Mouse (Mus musculus): ENCODE measurements at regions not wholly inside any gene's neighbourhood (a gene's known extent, or its start where the extent isn't known, plus 50 kb on each side); places are given as distances from the start of the nearest gene placed in this dataset.
A peak's percentile ranks its signal among the peaks of the same experiment; 100 is the strongest.

- H3K4me3 ChIP-seq (replicated peaks) = no peak overlapping the region
- H3K4me2 ChIP-seq = no peak overlapping the region
- no peaks in the 10 kb centered on the region for H3K27me3 ChIP-seq (replicated peaks)
- H3K36me3 ChIP-seq = no peaks in the 10 kb centered on the region
- H3K27ac ChIP-seq = peak overlapping the region; percentile 51; the same call in 1 of the 2 replicates
- 63% methylated on average over 9 of the region's 9 CpGs for WGBS
- no peak for ATAC-seq (ENCODE audit: insufficient read depth, low FRiP score, low read depth)
- peaks cover 35% of the 10 kb centered on the region for H3K4me1 ChIP-seq
- H3K9me3 ChIP-seq = no peaks in the 10 kb centered on the region
- H3K9ac ChIP-seq = no peak overlapping the region
Measured at GRCm38 (mm10) chr6:31077216-31077615, 118.3 kb upstream of the Klf14 start.

DNA sequence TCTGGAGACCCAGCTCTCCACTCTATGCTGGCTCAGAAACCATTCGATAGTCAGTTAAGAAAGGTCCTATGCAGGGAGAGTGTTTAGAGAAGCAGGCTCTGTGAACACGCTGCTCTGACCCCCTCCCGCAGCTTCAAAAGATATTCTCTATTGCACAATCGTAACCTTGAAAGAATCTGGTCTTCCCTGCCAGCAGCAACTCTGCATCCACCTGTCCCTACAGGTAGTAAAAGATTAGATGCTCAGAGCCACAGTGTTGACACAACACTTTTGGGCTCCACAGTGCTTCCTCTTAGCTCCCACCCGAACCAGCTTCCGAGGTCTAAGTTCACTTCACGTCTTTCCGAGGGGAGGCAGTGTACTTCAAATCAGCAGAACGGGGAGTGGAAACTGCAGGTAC lies 118.9 kb upstream of the Klf14 start:
- peak overlapping the region; percentile 51; the same call in 1 of the 2 replicates for H3K27ac ChIP-seq
- no peak overlapping the region for H3K9ac ChIP-seq
- H3K9me3 ChIP-seq = no peaks in the 10 kb centered on the region
- no peak overlapping the region; the same call in 1 of the 2 replicates for H3K4me2 ChIP-seq
- no peak for ATAC-seq (ENCODE audit: insufficient read depth, low FRiP score, low read depth)
- H3K36me3 ChIP-seq = no peaks in the 10 kb centered on the region
- 45% methylated on average over 9 of the region's 9 CpGs for WGBS
- no peaks in the 10 kb centered on the region for H3K27me3 ChIP-seq (replicated peaks)
- no peak overlapping the region for H3K4me3 ChIP-seq (replicated peaks)
- peaks cover 35% of the 10 kb centered on the region for H3K4me1 ChIP-seq

DNA sequence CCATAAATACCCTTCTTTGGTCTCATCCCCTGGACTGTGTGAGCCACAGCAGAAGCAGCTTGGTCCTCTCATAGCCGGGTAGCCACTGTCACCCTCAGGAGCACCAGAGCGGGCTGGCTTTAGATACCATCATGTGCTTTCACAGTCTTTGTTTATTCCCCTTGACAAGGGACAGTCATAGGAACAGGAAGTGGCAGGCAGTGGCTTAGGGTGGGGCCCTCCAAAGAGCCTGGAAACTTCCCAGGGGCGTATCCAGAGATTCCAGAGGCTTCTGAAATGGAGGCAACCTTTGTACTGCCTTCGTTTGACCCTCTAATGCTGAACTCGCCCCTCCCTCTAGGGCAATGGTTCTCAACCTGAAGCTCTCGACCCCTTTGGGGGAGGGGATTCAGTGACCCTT lies 119.5 kb upstream of the Klf14 start:
- Histone ChIP-seq H3K27ac (peak overlapping the region; percentile 27; the same call in 1 of the 2 replicates), H3K27me3 (replicated peaks) (no peaks in the 10 kb centered on the region), H3K4me3 (replicated peaks) (no peak overlapping the region), H3K4me1 (peaks cover 35% of the 10 kb centered on the region), H3K9me3 (no peaks in the 10 kb centered on the region), H3K36me3 (no peaks in the 10 kb centered on the region), H3K9ac (no peak overlapping the region), H3K4me2 (no peak overlapping the region; the same call in 1 of the 2 replicates)
- no peak for ATAC-seq (ENCODE audit: insufficient read depth, low FRiP score, low read depth)
- whole genome bisulfite sequencing = 52% methylated on average over 6 of the region's 6 CpGs

DNA sequence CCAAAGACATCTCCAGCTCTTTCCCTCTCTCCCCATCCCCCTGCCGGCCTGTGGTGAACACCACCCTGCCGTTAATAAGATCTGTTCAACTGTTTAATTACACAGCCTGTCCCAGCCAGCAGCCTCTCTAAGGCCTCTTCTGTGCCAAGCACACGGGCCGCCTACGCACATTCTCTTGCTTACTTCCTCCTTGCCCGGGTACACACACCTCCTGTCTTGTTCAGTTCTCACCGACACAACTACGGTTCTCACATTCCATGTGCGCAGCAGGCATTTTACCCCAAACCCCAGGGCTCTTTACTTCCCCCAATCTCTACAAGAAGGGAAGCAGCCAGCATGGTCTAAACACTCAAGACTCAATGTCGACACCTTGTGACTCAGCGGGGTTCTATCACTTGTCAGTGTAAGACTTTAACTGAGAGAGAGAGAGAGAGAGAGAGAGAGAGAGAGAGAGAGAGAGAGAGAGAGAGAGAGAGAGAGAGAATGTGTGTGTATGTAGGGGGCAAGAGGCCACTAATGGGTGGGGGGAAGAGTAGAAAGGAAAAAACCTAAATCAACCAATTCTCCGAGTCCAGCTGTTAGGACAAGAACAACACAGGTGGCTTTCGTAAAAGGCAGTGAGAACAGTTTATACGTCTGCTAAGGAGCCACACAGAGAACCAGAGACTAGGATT lies 120.8 kb upstream of the Klf14 start:
- Histone ChIP-seq H3K27ac (0 out of 2 replicates have a peak overlapping the region, but pooled peaks have one; percentile 1), H3K9me3 (no peaks in the 10 kb centered on the region), H3K9ac (no peak overlapping the region), H3K4me2 (no peak overlapping the region), H3K4me1 (peaks cover 34% of the 10 kb centered on the region), H3K36me3 (no peaks in the 10 kb centered on the region), H3K27me3 (replicated peaks) (no peaks in the 10 kb centered on the region), H3K4me3 (replicated peaks) (no peak overlapping the region)
- 54% methylated on average over 14 of the region's 14 CpGs for WGBS
- ATAC-seq (ENCODE audit: insufficient read depth, low FRiP score, low read depth) = no peak

- WGBS = 64% methylated on average over 4 of the region's 4 CpGs
- Histone ChIP-seq H3K4me2 (no peak overlapping the region), H3K9ac (no peak overlapping the region), H3K27me3 (replicated peaks) (no peaks in the 10 kb centered on the region), H3K27ac (0 out of 2 replicates have a peak overlapping the region, but pooled peaks have one; percentile 1), H3K4me1 (peaks cover 28% of the 10 kb centered on the region), H3K4me3 (replicated peaks) (no peak overlapping the region), H3K9me3 (no peaks in the 10 kb centered on the region), H3K36me3 (no peaks in the 10 kb centered on the region)
- ATAC-seq (ENCODE audit: insufficient read depth, low FRiP score, low read depth) = no peak
Measured at GRCm38 (mm10) chr6:31080279-31080678, 121.4 kb upstream of the Klf14 start.

DNA sequence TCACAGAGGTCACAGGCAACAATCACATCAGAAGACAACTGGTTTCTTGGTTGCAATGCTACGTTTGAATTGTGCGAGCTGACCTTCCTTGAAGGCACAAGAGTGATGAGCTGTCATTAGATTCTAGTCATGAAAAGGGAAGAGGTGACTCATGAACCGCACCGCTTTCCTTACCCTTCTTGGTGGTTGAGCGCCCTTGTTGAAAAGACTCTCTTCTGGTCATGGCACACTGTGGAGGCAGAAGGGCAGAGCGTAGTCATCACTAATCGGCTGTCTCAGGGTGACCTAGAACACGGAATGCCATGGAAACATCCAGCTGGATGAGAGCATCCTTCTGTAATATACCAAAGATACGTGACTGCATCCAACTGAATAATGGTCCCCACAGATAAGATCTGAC lies 121.8 kb upstream of the Klf14 start:
- 91% methylated on average over 9 of the region's 9 CpGs for WGBS
- Histone ChIP-seq H3K4me3 (replicated peaks) (no peak overlapping the region), H3K9ac (no peak overlapping the region), H3K9me3 (no peaks in the 10 kb centered on the region), H3K27me3 (replicated peaks) (no peaks in the 10 kb centered on the region), H3K27ac (no peak overlapping the region), H3K4me1 (peaks cover 24% of the 10 kb centered on the region), H3K36me3 (no peaks in the 10 kb centered on the region), H3K4me2 (no peak overlapping the region)
- no peak for ATAC-seq (ENCODE audit: insufficient read depth, low FRiP score, low read depth)

DNA sequence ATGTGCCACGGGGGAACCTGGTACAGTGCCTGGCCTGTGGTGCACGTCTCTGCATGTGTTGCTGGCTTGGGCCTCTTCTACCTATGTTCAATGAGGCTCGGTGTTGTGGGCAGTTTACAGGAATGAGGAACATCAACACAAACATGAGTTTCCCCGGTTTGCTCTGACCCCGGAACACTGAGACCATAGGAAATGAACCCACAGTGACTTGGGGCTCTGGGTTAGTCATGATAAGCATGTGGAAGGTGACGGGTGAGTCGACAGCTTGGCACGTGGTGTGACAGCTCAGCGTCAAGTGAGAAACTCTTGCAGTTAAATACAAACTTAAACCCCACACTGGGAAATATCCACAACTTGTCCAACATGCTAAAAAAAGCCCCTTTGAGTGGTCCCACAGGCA lies 122.4 kb upstream of the Klf14 start:
- WGBS = 82% methylated on average over 9 of the region's 9 CpGs
- Histone ChIP-seq H3K4me1 (peaks cover 20% of the 10 kb centered on the region), H3K4me2 (no peak overlapping the region), H3K4me3 (replicated peaks) (no peak overlapping the region), H3K9me3 (no peaks in the 10 kb centered on the region), H3K9ac (no peak overlapping the region), H3K27ac (no peak overlapping the region), H3K36me3 (no peaks in the 10 kb centered on the region), H3K27me3 (replicated peaks) (no peaks in the 10 kb centered on the region)
- no peak for ATAC-seq (ENCODE audit: insufficient read depth, low FRiP score, low read depth)

GRCm38 (mm10) chr6:31081988-31082387 lies 123.1 kb upstream of the Klf14 start:
- H3K9ac ChIP-seq = no peak overlapping the region
- ATAC-seq (ENCODE audit: insufficient read depth, low FRiP score, low read depth) = no peak
- H3K27ac ChIP-seq = no peak overlapping the region
- peaks cover 19% of the 10 kb centered on the region for H3K4me1 ChIP-seq
- H3K36me3 ChIP-seq = no peaks in the 10 kb centered on the region
- WGBS = 55% methylated on average over 7 of the region's 7 CpGs
- H3K4me2 ChIP-seq = no peak overlapping the region
- H3K9me3 ChIP-seq = no peaks in the 10 kb centered on the region
- H3K4me3 ChIP-seq (replicated peaks) = no peak overlapping the region
- no peaks in the 10 kb centered on the region for H3K27me3 ChIP-seq (replicated peaks)

DNA sequence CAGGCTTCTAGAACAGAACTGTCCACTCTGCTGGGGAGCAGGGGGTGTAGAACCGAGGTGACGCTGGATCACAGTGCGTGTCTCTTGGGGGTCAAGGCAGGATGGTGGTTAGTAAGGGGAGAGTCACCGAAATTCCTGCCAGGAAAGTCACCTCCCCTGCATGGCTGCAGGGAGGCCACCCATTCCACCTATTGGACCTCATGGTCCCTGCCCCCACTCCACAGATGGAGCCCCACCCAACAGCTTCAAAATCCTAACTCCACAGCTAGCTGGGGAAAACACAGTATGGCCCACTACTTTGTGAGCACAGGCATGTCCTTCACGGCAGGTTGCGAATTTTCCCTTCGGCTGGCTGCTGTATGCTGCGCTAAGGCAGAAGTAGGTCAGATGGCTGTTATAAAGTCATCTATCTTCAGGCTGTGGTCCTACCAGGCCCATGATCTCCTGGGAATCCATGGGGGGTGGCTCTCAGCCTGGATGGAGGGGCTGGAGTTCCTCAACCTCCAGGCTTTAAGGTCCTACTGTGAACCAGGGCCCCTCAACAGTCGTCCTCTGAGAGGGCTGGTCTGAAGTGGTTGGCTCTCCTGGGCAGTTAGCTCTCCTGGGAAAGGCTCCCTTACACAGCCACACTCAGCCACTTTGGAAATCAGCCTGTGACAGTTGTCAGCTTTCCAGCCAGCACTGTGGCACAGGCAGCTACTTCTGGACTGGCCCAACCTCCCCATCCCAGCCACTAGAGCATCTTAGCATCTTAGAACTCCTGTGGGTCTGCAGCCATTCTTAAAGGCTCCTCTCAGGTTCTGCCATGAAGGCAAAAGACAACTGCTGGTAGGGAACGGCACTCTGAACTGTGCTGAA lies 124.0 kb upstream of the Klf14 start:
- H3K4me1 ChIP-seq = peaks cover 12% of the 10 kb centered on the region
- H3K27me3 ChIP-seq (replicated peaks) = no peaks in the 10 kb centered on the region
- WGBS = 84% methylated on average over 10 of the region's 10 CpGs
- no peak overlapping the region for H3K4me2 ChIP-seq
- no peak overlapping the region for H3K27ac ChIP-seq
- H3K4me3 ChIP-seq (replicated peaks) = no peak overlapping the region
- no peak for ATAC-seq (ENCODE audit: insufficient read depth, low FRiP score, low read depth)
- H3K9me3 ChIP-seq = no peaks in the 10 kb centered on the region
- H3K9ac ChIP-seq = no peak overlapping the region
- H3K36me3 ChIP-seq = no peaks in the 10 kb centered on the region

- WGBS = 85% methylated on average over 6 of the region's 6 CpGs
Measured at GRCm38 (mm10) chr6:31083701-31084100, 124.8 kb upstream of the Klf14 start.

DNA sequence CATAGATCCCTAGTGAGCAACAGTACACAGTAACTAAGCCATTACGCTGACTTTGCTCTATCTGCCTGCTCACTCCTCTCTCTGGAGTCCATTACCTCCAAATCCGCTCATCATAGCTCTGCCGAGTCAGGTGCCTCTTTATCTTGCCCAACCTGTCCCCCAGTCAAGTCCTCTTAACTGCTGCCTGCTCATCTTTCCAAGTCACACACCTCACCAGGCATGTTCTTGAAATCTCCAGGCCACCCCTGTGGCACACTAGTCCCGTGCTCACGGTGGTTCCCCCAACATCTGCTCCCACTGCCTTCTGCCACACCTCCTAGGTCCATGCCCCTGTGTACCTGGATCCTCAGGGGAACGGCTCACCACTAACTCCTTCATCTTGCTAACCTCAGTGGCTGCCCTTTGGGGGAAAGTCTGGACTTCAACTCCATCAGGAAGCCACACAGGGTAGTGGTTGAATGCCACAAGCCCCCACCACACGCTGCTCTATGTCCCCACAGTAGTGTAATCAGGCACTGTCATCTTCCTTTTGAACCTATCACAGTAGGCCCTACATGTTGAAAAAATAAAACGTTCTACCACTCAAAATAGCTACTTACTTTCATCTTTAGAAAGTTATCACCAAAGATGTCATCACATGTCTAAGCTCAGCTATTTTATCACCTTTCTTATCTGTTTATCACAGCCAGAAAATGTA lies 126.3 kb upstream of the Klf14 start:
- no peak overlapping the region for H3K4me3 ChIP-seq (replicated peaks)
- H3K27me3 ChIP-seq (replicated peaks) = no peaks in the 10 kb centered on the region
- H3K9ac ChIP-seq = no peak overlapping the region
- H3K4me2 ChIP-seq = no peak overlapping the region
- H3K9me3 ChIP-seq = no peaks in the 10 kb centered on the region
- no peak for ATAC-seq (ENCODE audit: insufficient read depth, low FRiP score, low read depth)
- H3K27ac ChIP-seq = no peak overlapping the region
- peaks cover 12% of the 10 kb centered on the region; the same call in 1 of the 2 replicates for H3K4me1 ChIP-seq
- WGBS = 80% methylated on average over 8 of the region's 8 CpGs
- no peaks in the 10 kb centered on the region for H3K36me3 ChIP-seq

More at GRCm38 (mm10) chr6:31083701-31084100, 124.8 kb upstream of the Klf14 start:
- H3K4me3 ChIP-seq (replicated peaks) = no peak overlapping the region
- H3K4me1 ChIP-seq = 0 out of 2 replicates have a peak, but pooled peaks cover 9% of the 10 kb centered on the region
- no peak for ATAC-seq (ENCODE audit: insufficient read depth, low FRiP score, low read depth)
- H3K4me2 ChIP-seq = no peak overlapping the region
- no peak overlapping the region for H3K27ac ChIP-seq
- no peaks in the 10 kb centered on the region for H3K36me3 ChIP-seq
- H3K9ac ChIP-seq = no peak overlapping the region
- H3K9me3 ChIP-seq = no peaks in the 10 kb centered on the region
- no peaks in the 10 kb centered on the region for H3K27me3 ChIP-seq (replicated peaks)

- WGBS = 64% methylated on average over 9 of the region's 9 CpGs
Measured at GRCm38 (mm10) chr6:31085760-31086108, 126.9 kb upstream of the Klf14 start.

More at GRCm38 (mm10) chr6:31085760-31086108, 126.9 kb upstream of the Klf14 start:
- no peak overlapping the region for H3K9ac ChIP-seq
- no peaks in the 10 kb centered on the region for H3K36me3 ChIP-seq
- no peak overlapping the region for H3K27ac ChIP-seq
- no peak for ATAC-seq (ENCODE audit: insufficient read depth, low FRiP score, low read depth)
- H3K27me3 ChIP-seq (replicated peaks) = no peaks in the 10 kb centered on the region
- no peaks in the 10 kb centered on the region for H3K9me3 ChIP-seq
- H3K4me1 ChIP-seq = peaks cover 12% of the 10 kb centered on the region; the same call in 1 of the 2 replicates
- no peak overlapping the region for H3K4me2 ChIP-seq
- no peak overlapping the region for H3K4me3 ChIP-seq (replicated peaks)
